Mouse (Mus musculus) brain, embryonic 14.5 days (tissue): ENCODE results near the gene Cyth3.

Experiments
- CTCF ChIP-seq: fragments of 200-500 bp; IDR thresholded peaks from 2 replicates; pipeline ENCODE4 v1.5.1; 2012; ENCODE audit warnings: inconsistent platforms, mild to moderate bottlenecking, moderate library complexity, borderline replicate concordance; ENCODE audit not compliant: insufficient read depth, insufficient read length; ENCODE audit errors: extremely low read depth
- POLR2A ChIP-seq: fragments of 200-500 bp; IDR thresholded peaks from 2 replicates; pipeline ENCODE4 v1.6.1; 2012; ENCODE audit warnings: mild to moderate bottlenecking, inconsistent platforms, borderline replicate concordance; ENCODE audit not compliant: poor library complexity, insufficient read depth, insufficient read length, severe bottlenecking; ENCODE audit errors: extremely low read depth

- TF ChIP-seq CTCF (no peak), POLR2A (no peak)
Measured at GRCm38 (mm10) chr5:143581874-143582273, 40.4 kb upstream of the Cyth3 start.
